Mouse (Mus musculus) forebrain, postnatal 0 days (tissue): ENCODE measurements around the gene Exph5. TPM values are rescaled to one million over a fixed set of nuclear protein-coding genes. Genes with fewer than 3 reads are reported as not detected.
A peak's percentile ranks its signal among the peaks of the same experiment; 100 is the strongest.

Experiments
- ATAC-seq: fragments of 200-750 bp; cut with Nextera tagmentation; 2 replicates; pipeline ENCODE4 v1.8.0; 2017; ENCODE audit warnings: mild to moderate bottlenecking, moderate library complexity
- DNase-seq: peaks from one replicate; pipeline ENCODE4 v3.0.0-alpha.2; 2015
- H3K27ac ChIP-seq: fragments of 300-500 bp; sonication (generic); 2 replicates; pipeline ENCODE4 v1.5.1; 2014; ENCODE audit warnings: low read depth, mild to moderate bottlenecking, antibody characterized with exemption, low read length, moderate library complexity, mixed read lengths
- H3K27me3 ChIP-seq: fragments of 300-500 bp; sonication (generic); 2 replicates; pipeline ENCODE4 v1.6.1; 2014; ENCODE audit warnings: mild to moderate bottlenecking, low read length, mixed read lengths; ENCODE audit not compliant: insufficient read depth
- H3K36me3 ChIP-seq: fragments of 300-500 bp; sonication (generic); 2 replicates; pipeline ENCODE4 v1.6.1; 2014; ENCODE audit warnings: mild to moderate bottlenecking, moderate library complexity; ENCODE audit not compliant: insufficient read depth
- H3K4me1 ChIP-seq: fragments of 300-500 bp; sonication (generic); 2 replicates; pipeline ENCODE4 v1.6.1; 2014; ENCODE audit warnings: antibody characterized with exemption; ENCODE audit not compliant: insufficient read depth
- H3K4me2 ChIP-seq: fragments of 300-500 bp; sonication (generic); 2 replicates; pipeline ENCODE4 v1.6.1; 2014; ENCODE audit warnings: low read depth, mild to moderate bottlenecking, moderate library complexity
- H3K4me3 ChIP-seq: fragments of 300-500 bp; sonication (generic); 2 replicates; pipeline ENCODE4 v1.5.1; 2014; ENCODE audit warnings: low read depth, low read length, mixed read lengths
- H3K9ac ChIP-seq: fragments of 300-500 bp; sonication (generic); 2 replicates; pipeline ENCODE4 v1.6.1; 2014; ENCODE audit warnings: mild to moderate bottlenecking
- H3K9me3 ChIP-seq: fragments of 300-500 bp; sonication (generic); 2 replicates; pipeline ENCODE4 v1.6.1; 2016; ENCODE audit warnings: low read length
- CTCF ChIP-seq: sonication (generic); IDR thresholded peaks from 2 replicates; pipeline ENCODE4 v1.5.1; 2016; ENCODE audit warnings: antibody characterized with exemption, control low read depth, low read depth
- WGBS: fragments of 180-500 bp; shearing (Covaris S2); extraction: QIAGEN DNeasy Blood & Tissue Kit; methylation state at CpG from one replicate; pipeline ENCODE4 v1.1.7; 2014; 5-methylcytosine and 5-hydroxymethylcytosine counted together
- polyA plus RNA-seq: library from polyadenylated mRNA; unstranded; fragments of >200 nt; fragmentation: Nextera tagmentation; extraction: Ambion mirVana; gene quantifications from 2 replicates; pipeline ENCODE4 v1.2.1, GENCODE M21; 2015
- total RNA-seq: library from RNA; depleted of rRNA; stranded (reverse); fragments of >200 nt; gene quantifications from 2 replicates; pipeline ENCODE4 v1.2.3, GENCODE M21; 2014

Gene Exph5
- total and polyA plus RNA-seq, 2 experiments from 2014 or later, result 0.25 to 0.48 TPM

DNA sequence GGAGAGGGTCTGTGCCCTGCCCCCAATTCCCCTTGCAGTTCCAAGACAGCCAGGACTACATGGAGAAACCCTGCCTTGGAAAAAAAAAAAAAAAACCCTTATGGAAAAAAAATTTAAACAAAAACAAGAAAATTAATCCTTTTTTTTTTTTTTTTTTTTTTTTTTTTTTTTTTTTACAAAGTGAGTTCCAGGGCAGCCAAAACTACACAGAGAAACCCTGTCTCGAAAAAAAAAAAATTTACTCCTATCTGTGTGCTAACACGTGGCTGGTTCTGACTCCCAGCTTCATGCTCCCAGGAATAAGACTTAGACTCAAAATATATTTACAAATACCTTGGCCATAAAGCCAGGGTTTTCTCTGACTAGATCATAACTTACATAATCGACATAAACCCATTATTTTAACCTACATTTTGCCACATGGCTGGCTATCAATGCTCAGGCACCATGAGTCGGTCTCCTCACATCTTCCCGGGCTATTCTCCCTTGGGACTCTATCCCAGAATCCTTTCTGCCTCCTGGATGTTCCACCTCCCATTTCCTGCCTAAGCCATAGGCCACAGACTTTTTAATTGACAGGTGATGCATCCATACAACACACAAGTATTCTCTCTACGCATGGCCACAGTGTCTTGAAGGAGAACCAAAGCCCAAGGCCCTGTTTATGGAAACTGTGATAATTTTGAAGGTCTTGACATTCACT, 102.7 kb downstream of the Exph5 start:
- Histone ChIP-seq H3K27ac (peak overlapping the region; percentile 91), H3K4me2 (no peak overlapping the region), H3K9ac (no peak overlapping the region), H3K36me3 (no peaks in the 10 kb centered on the region), H3K4me1 (peaks cover 8% of the 10 kb centered on the region; the same call in 1 of the 2 replicates), H3K9me3 (no peaks in the 10 kb centered on the region), H3K4me3 (no peak overlapping the region), H3K27me3 (no peaks in the 10 kb centered on the region)
- ATAC-seq (no peak), DNase-seq (no peak)
- 87% methylated on average over 6 of the region's 6 CpGs for whole genome bisulfite sequencing
- TF ChIP-seq CTCF, result no peak

GRCm38 (mm10) chr9:53404753-53405722, 103.6 kb downstream of the Exph5 start:
- Histone ChIP-seq H3K9me3 (no peaks in the 10 kb centered on the region), H3K36me3 (no peaks in the 10 kb centered on the region), H3K27ac (peak overlapping the region; percentile 91), H3K4me3 (peak overlapping the region; percentile 29), H3K9ac (peak overlapping the region; percentile 56), H3K4me1 (peaks cover 8% of the 10 kb centered on the region; the same call in 1 of the 2 replicates), H3K4me2 (peak overlapping the region; percentile 52), H3K27me3 (no peaks in the 10 kb centered on the region)
- no peak for TF ChIP-seq CTCF
- WGBS, result 25% methylated on average over 21 of the region's 21 CpGs
- DNase-seq, result peak; percentile 91
- ATAC-seq, result peak; percentile 99

DNA sequence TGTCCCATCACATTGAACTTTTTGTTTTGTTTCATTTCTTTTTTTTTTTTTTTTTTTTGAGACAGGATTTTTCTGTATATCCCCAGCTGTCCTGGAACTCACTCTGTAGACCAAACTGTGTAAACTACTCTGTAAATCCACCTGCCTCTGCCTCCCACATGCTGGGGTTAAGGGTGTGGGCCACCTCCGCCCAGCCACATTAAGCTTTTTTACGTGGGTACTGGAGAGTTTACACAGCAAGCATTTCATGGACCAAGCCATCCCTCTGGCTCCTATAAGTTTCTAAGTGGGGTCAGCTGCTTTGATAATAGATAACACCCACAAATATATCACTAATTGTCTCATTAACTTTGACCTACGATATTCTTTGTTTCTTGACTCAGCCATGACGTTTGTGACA, 107.1 kb downstream of the Exph5 start:
- no peaks in the 10 kb centered on the region for H3K27me3 ChIP-seq
- H3K9ac ChIP-seq, result no peak overlapping the region
- ATAC-seq, result no peak
- WGBS, result 90% methylated on average over 4 of the region's 4 CpGs
- no peaks in the 10 kb centered on the region for H3K9me3 ChIP-seq
- H3K4me2 ChIP-seq, result no peak overlapping the region
- TF ChIP-seq CTCF, result no peak
- DNase-seq, result no peak
- no peak overlapping the region for H3K27ac ChIP-seq
- H3K4me3 ChIP-seq, result no peak overlapping the region
- H3K36me3 ChIP-seq, result no peaks in the 10 kb centered on the region
- 0 out of 2 replicates have a peak, but pooled peaks cover 2% of the 10 kb centered on the region for H3K4me1 ChIP-seq

DNA sequence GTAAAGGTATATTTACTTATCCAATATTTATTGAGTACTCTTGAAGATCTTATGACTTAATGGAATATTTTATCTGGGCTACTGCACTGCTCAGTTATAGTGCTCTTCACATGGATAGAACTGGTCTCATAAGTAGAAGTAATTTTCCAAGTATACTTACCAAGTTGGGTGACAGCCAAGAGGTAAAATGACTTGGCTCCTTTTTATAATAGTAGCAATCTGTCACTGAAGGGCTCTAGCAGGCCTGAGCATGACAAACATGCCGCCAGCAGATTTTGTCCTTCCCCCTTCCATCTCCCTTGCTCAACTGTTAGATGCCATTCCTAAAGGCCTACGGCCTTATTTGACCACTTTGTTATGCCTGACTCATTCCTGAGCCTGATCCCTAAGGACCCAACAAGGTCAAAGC, 107.5 kb downstream of the Exph5 start:
- Histone ChIP-seq H3K9me3 (no peaks in the 10 kb centered on the region), H3K27ac (no peak overlapping the region), H3K4me3 (no peak overlapping the region), H3K4me2 (no peak overlapping the region), H3K36me3 (no peaks in the 10 kb centered on the region), H3K4me1 (0 out of 2 replicates have a peak, but pooled peaks cover 2% of the 10 kb centered on the region), H3K27me3 (no peaks in the 10 kb centered on the region), H3K9ac (no peak overlapping the region)
- ATAC-seq, result no peak
- no peak for DNase-seq
- no peak for TF ChIP-seq CTCF
- 79% methylated on average over 2 of the region's 2 CpGs for WGBS

- H3K9me3 ChIP-seq, result no peaks in the 10 kb centered on the region
- no peak overlapping the region for H3K27ac ChIP-seq
- no peak overlapping the region for H3K4me2 ChIP-seq
- H3K4me1 ChIP-seq, result 0 out of 2 replicates have a peak, but pooled peaks cover 2% of the 10 kb centered on the region
- no peaks in the 10 kb centered on the region for H3K27me3 ChIP-seq
- no peak for TF ChIP-seq CTCF
- H3K4me3 ChIP-seq, result no peak overlapping the region
- ATAC-seq (no peak), DNase-seq (no peak)
- H3K9ac ChIP-seq, result no peak overlapping the region
- WGBS, result 89% methylated on average over 3 of the region's 3 CpGs
- no peaks in the 10 kb centered on the region for H3K36me3 ChIP-seq
Observed at GRCm38 (mm10) chr9:53409427-53409826, 108.0 kb downstream of the Exph5 start.

GRCm38 (mm10) chr9:53422133-53422896, 120.8 kb downstream of the Exph5 start:
- WGBS, result 81% methylated on average over 9 of the region's 9 CpGs
- no peak for DNase-seq
- H3K4me2 ChIP-seq, result no peak overlapping the region
- no peaks in the 10 kb centered on the region for H3K27me3 ChIP-seq
- ATAC-seq, result no peak
- H3K27ac ChIP-seq, result no peak overlapping the region
- H3K4me3 ChIP-seq, result no peak overlapping the region
- H3K36me3 ChIP-seq, result no peaks in the 10 kb centered on the region
- H3K9ac ChIP-seq, result no peak overlapping the region
- no peaks in the 10 kb centered on the region for H3K4me1 ChIP-seq
- no peaks in the 10 kb centered on the region for H3K9me3 ChIP-seq
- TF ChIP-seq CTCF, result no peak
